Mouse (Mus musculus) adrenal gland, adult 10 weeks (tissue): ENCODE measurements around the gene Bgn. TPM values are rescaled to one million over a fixed set of nuclear protein-coding genes. Genes with fewer than 3 reads are reported as not detected.

Experiments used
- polyA plus RNA-seq: library from polyadenylated mRNA; stranded (reverse); fragments of 350-450 nt; fragmentation: Illumina TruSeq; extraction: RNeasy Lipid Tissue Mini Kit (QIAGEN cat#74804); gene quantifications from one replicate; pipeline ENCODE4 v1.2.3, GENCODE M21; 2014; ENCODE audit warnings: low read depth, low replicate concordance

Gene Bgn
- polyA plus RNA-seq, result 322 TPM

GRCm38 (mm10) chrX:73483484-73483810 is at the start of gene Bgn:
Gene Bgn (plus strand): TSS chrX:73483602.

GRCm38 (mm10) chrX:73435252-73435651 is 48.1 kb upstream of the Bgn start, which contains the start of gene Trex2:
Gene Trex2 (minus strand): TSS chrX:73435344.

GRCm38 (mm10) chrX:73458877-73459392 is 24.5 kb upstream of the Bgn start, which contains the start of gene Haus7:
Gene Haus7 (minus strand): TSS chrX:73459044.

Other genes starting within 250 kb of the Bgn start
- gene Xlr4c, start 240.5 kb upstream of the Bgn start, polyA plus RNA-seq, result not detected
- not detected for gene Xlr3c, start 218.2 kb upstream of the Bgn start, polyA plus RNA-seq
- not detected for gene Xlr5a, start 190.6 kb upstream of the Bgn start, polyA plus RNA-seq
- gene Xlr5c, start 190.6 kb upstream of the Bgn start, polyA plus RNA-seq, result not detected
- not detected for gene Gm45015, start 146.8 kb upstream of the Bgn start, polyA plus RNA-seq
- 41.2 TPM for gene Zfp275, start 141.0 kb upstream of the Bgn start, polyA plus RNA-seq
- not detected for gene Gm18336, start 84.9 kb upstream of the Bgn start, polyA plus RNA-seq
- 0.41 TPM for gene Zfp92, start 72.5 kb upstream of the Bgn start, polyA plus RNA-seq
- not detected for gene Trex2, start 48.3 kb upstream of the Bgn start, polyA plus RNA-seq
- gene Haus7, start 24.6 kb upstream of the Bgn start, polyA plus RNA-seq, result 15.5 TPM
- 7.0 TPM for gene Atp2b3, start 19.5 kb downstream of the Bgn start, polyA plus RNA-seq
- gene Dusp9, start 155.8 kb downstream of the Bgn start, polyA plus RNA-seq, result not detected
- not detected for gene Pnck, start 176.5 kb downstream of the Bgn start, polyA plus RNA-seq
- gene Slc6a8, start 189.5 kb downstream of the Bgn start, polyA plus RNA-seq, result 67.8 TPM
- gene Bcap31, start 232.6 kb downstream of the Bgn start, polyA plus RNA-seq, result 255 TPM
- gene Abcd1, start 233.0 kb downstream of the Bgn start, polyA plus RNA-seq, result 2.3 TPM